1 mouse cellular context compared by ENCODE assay signal in the genomic region with DNA sequence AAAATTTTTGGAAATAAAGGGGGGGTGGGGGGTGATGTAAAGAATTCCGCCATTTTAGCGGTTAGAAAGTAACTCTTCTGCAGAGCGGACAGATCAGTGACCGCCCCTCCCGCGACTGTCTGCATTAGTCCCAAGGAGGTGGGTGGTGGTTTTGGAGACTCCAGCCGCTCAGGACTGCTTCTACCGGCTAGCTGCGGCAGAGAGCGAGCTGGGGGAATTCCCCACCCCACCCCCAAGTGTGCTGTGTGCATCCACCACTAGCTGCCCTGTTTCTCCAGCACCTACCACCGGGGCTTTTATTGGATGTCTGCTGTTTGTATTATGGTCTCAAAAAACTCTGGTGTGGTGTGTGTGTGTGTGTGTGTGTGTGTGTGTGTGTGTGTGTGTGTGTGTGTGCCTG.
TF ChIP-seq lines count a peak whose summit lies in the region.

No protein-coding gene starts in this region.

TF ChIP-seq in CH12.LX, 34 proteins besides CTCF, POLR2A, EP300 and RAD21:
- TF ChIP-seq E2F4 (IDR thresholded peaks at IDR 0.05; ENCODE audit: insufficient replicate concordance, low read depth, low read length) = no peak
- TF ChIP-seq NELFE (IDR thresholded peaks at IDR 0.05; ENCODE audit: low read depth, low read length) = no peak
- no peak for TF ChIP-seq MAX (IDR thresholded peaks at IDR 0.05; ENCODE audit: low read length)
- TF ChIP-seq BHLHE40 (IDR thresholded peaks at IDR 0.05; ENCODE audit: low read depth, low read length) = peak; percentile 56; the same call in 1 of the 2 replicates
- 0 out of 2 replicates have a peak, but pooled peaks have one; percentile 32 for TF ChIP-seq CHD2 (IDR thresholded peaks at IDR 0.05; ENCODE audit: low read length)
- TF ChIP-seq MXI1 (IDR thresholded peaks at IDR 0.05; ENCODE audit: low read depth, low read length) = no peak
- TF ChIP-seq RCOR1 (conservative IDR thresholded peaks at IDR 0.05; ENCODE audit: low read depth, low read length) = no peak
- TF ChIP-seq ZC3H11A (IDR thresholded peaks at IDR 0.05; ENCODE audit: low read depth, low read length) = no peak
- TF ChIP-seq ELF1 (IDR thresholded peaks at IDR 0.05; ENCODE audit: low read depth, low read length) = no peak
- TF ChIP-seq JUN (IDR thresholded peaks at IDR 0.05; ENCODE audit: insufficient read depth, low read depth, low read length) = no peak
